Mouse (Mus musculus) lung, postnatal 0 days (tissue): ENCODE results near the gene Sec16a.

ENCODE experiments used
- CTCF ChIP-seq: IDR thresholded peaks from 2 replicates; pipeline ENCODE4 v1.5.1; 2016; ENCODE audit warnings: antibody characterized with exemption, mild to moderate bottlenecking
- EP300 ChIP-seq: IDR thresholded peaks from 2 replicates; pipeline ENCODE4 v1.6.1; 2016; ENCODE audit warnings: antibody characterized with exemption, mild to moderate bottlenecking, control low read depth

- TF ChIP-seq CTCF (no peak), EP300 (no peak)
Observed at GRCm38 (mm10) chr2:26398978-26399377, 46.0 kb downstream of the Sec16a start.
